Mouse (Mus musculus) embryonic fibroblast, embryonic 13.5 days (primary cell): ENCODE results near the gene Zfp652.

ENCODE experiments used
- CTCF ChIP-seq: IDR thresholded peaks from 2 replicates; pipeline ENCODE4 v1.5.1; 2011; ENCODE audit warnings: mild to moderate bottlenecking, control low read depth, low read length, moderate library complexity, borderline replicate concordance; ENCODE audit not compliant: insufficient read depth
- POLR2A ChIP-seq: IDR thresholded peaks from 2 replicates; pipeline ENCODE4 v1.6.1; 2011; ENCODE audit warnings: low read depth, mild to moderate bottlenecking, control low read depth, low read length, moderate library complexity

- TF ChIP-seq CTCF = no peak
- peak; percentile 86 for TF ChIP-seq POLR2A
These were observed 45.8 kb upstream of the Zfp652 start, which contains the start of gene Phb for GRCm38 (mm10) chr11:95666529-95667149.
